Mouse (Mus musculus): Measurements from ENCODE around the gene Clpb.
"Not testable (repeated sequence)": the region's sequence is repeated elsewhere in the genome, so short reads cannot be mapped to it uniquely, and the experiment has no call there.

The Clpb gene

GRCm38 (mm10) chr7:101663514-101664159 lies at the start of gene Clpb:
Gene Clpb, plus strand, starts transcription at chr7:101663633.
- peak; percentile 98 for DNase-seq

- DNase-seq = no peak
Measured at GRCm38 (mm10) chr7:101615406-101615805, 48.0 kb upstream of the Clpb start.

GRCm38 (mm10) chr7:101616136-101616835 lies 47.1 kb upstream of the Clpb start:
- DNase-seq = no peak

GRCm38 (mm10) chr7:101617438-101618165 lies 45.8 kb upstream of the Clpb start:
- no peak for DNase-seq

- DNase-seq = no peak
Measured at GRCm38 (mm10) chr7:101618273-101618672, 45.2 kb upstream of the Clpb start.

- peak; percentile 34 for DNase-seq
Measured at GRCm38 (mm10) chr7:101620373-101620772, 43.1 kb upstream of the Clpb start.

GRCm38 (mm10) chr7:101621861-101622260 lies 41.6 kb upstream of the Clpb start:
- DNase-seq = not testable (repeated sequence)

GRCm38 (mm10) chr7:101624283-101624682 lies 39.1 kb upstream of the Clpb start:
- no peak for DNase-seq

GRCm38 (mm10) chr7:101627166-101627565 lies 36.3 kb upstream of the Clpb start:
- not testable (repeated sequence) for DNase-seq

- DNase-seq = no peak
Measured at GRCm38 (mm10) chr7:101628481-101628880, 35.0 kb upstream of the Clpb start.

GRCm38 (mm10) chr7:101633629-101634177 lies 29.7 kb upstream of the Clpb start:
- DNase-seq = no peak

- no peak for DNase-seq
Measured at GRCm38 (mm10) chr7:101634513-101634912, 28.9 kb upstream of the Clpb start.

GRCm38 (mm10) chr7:101636056-101636455 lies 27.4 kb upstream of the Clpb start:
- no peak for DNase-seq

- DNase-seq = no peak
Measured at GRCm38 (mm10) chr7:101643879-101644278, 19.6 kb upstream of the Clpb start.

- DNase-seq = no peak
Measured at GRCm38 (mm10) chr7:101649729-101650128, 13.7 kb upstream of the Clpb start.

GRCm38 (mm10) chr7:101650565-101650964 lies 12.9 kb upstream of the Clpb start:
- no peak for DNase-seq

- peak; percentile 93 for DNase-seq
Measured at GRCm38 (mm10) chr7:101653681-101654209, 9.7 kb upstream of the Clpb start.

GRCm38 (mm10) chr7:101654936-101655335 lies 8.5 kb upstream of the Clpb start:
- DNase-seq = no peak

GRCm38 (mm10) chr7:101662006-101662405 lies 1.4 kb upstream of the Clpb start:
- peak; percentile 29 for DNase-seq

GRCm38 (mm10) chr7:101666581-101666980 lies 3.1 kb downstream of the Clpb start:
- DNase-seq = peak; percentile 67

GRCm38 (mm10) chr7:101671601-101672280 lies 8.3 kb downstream of the Clpb start:
- DNase-seq = no peak

- peak; percentile 48 for DNase-seq
Measured at GRCm38 (mm10) chr7:101673497-101673896, 10.1 kb downstream of the Clpb start.

All from cerebellum, adult 9-10 months (tissue).